ENCODE assay signal across 18 mouse cellular contexts in genomic region chrX:142717958-142718478, GRCm38 (mm10). TPM values are rescaled to one million over a fixed set of nuclear protein-coding genes. Genes with fewer than 3 reads are reported as not detected.
DNase-seq lines count a peak whose midpoint lies in the region; ATAC-seq lines count a peak whose summit lies in the region.
"Had no signal": no experiment of that assay in that cellular context is flagged by ENCODE, and none has a peak within 500 bp of the region (broad histone marks: within the 10 kb centered on the region; RNA-seq: fewer than 3 reads in every experiment).

No protein-coding gene starts in this region.

- no peak overlapping the region for H3K4me3 ChIP-seq in heart, embryonic 15.5 days
- H3K4me3 ChIP-seq in heart, embryonic 11.5 days (ENCODE audit: low read depth, low read length), result no peak overlapping the region
- H3K4me3 ChIP-seq: heart, adult 2 months; limb, embryonic 13.5 days had no signal

- no peak overlapping the region for H3K9ac ChIP-seq in heart, embryonic 15.5 days
- H3K9ac ChIP-seq in heart, embryonic 11.5 days (ENCODE audit: low read depth, low read length), result no peak overlapping the region
- H3K9ac ChIP-seq: limb, embryonic 13.5 days; liver, embryonic 14.5 days had no signal

- WGBS in heart, embryonic 15.5 days, result 45% methylated on average over 9 of the region's 9 CpGs
- WGBS in heart, embryonic 11.5 days (ENCODE audit: insufficient replicate concordance), result 75% methylated on average over 9 of the region's 9 CpGs

- no peaks in the 10 kb centered on the region for H3K27me3 ChIP-seq in heart, embryonic 15.5 days
- no peaks in the 10 kb centered on the region for H3K27me3 ChIP-seq in heart, embryonic 11.5 days (ENCODE audit: control insufficient read depth, insufficient read depth, low read length)

- ATAC-seq in heart, embryonic 15.5 days (replicated peaks; ENCODE audit: insufficient number of reproducible peaks, insufficient read depth, low FRiP score, low read depth), result 0 out of 2 replicates have a peak, but pooled peaks have one; percentile 22
- no peak for ATAC-seq in heart, embryonic 11.5 days (replicated peaks; ENCODE audit: insufficient number of reproducible peaks, low FRiP score, low TSS enrichment)
- ATAC-seq: hindbrain, embryonic 16.5 days had no signal

- H3K36me3 ChIP-seq in heart, embryonic 15.5 days, result no peaks in the 10 kb centered on the region
- no peaks in the 10 kb centered on the region; the same call in 1 of the 2 replicates for H3K36me3 ChIP-seq in heart, embryonic 11.5 days (ENCODE audit: control insufficient read depth, insufficient read depth, low read length)
- H3K36me3 ChIP-seq: limb, embryonic 13.5 days had no signal

- no peaks in the 10 kb centered on the region for H3K9me3 ChIP-seq in heart, embryonic 15.5 days (replicated peaks)
- no peaks in the 10 kb centered on the region for H3K9me3 ChIP-seq in heart, embryonic 11.5 days (replicated peaks; ENCODE audit: control insufficient read depth, low read length)
- H3K9me3 ChIP-seq: limb, embryonic 13.5 days had no signal

- H3K4me2 ChIP-seq in heart, embryonic 15.5 days, result no peak overlapping the region
- H3K4me2 ChIP-seq in heart, embryonic 11.5 days, result no peak overlapping the region
- H3K4me2 ChIP-seq: limb, embryonic 13.5 days had no signal

- no peak overlapping the region for H3K27ac ChIP-seq in heart, embryonic 15.5 days
- no peak overlapping the region for H3K27ac ChIP-seq in heart, embryonic 11.5 days (ENCODE audit: low read depth, low read length)
- H3K27ac ChIP-seq: heart, adult 2 months; limb, embryonic 13.5 days; liver, embryonic 14.5 days; stomach, postnatal 0 days had no signal

- peaks cover 6% of the 10 kb centered on the region; the same call in 1 of the 2 replicates for H3K4me1 ChIP-seq in heart, embryonic 15.5 days (replicated peaks)
- no peaks in the 10 kb centered on the region; the same call in 1 of the 2 replicates for H3K4me1 ChIP-seq in heart, embryonic 11.5 days (ENCODE audit: control insufficient read depth, insufficient read depth, low read length)
- H3K4me1 ChIP-seq: limb, embryonic 13.5 days had no signal

- DNase-seq in adrenal gland, postnatal 14 days, result peak; percentile 13
- DNase-seq in adrenal gland, adult 8-10 months, result no peak
- peak; percentile 2 for DNase-seq in thymus, postnatal 25 days
- no peak for DNase-seq in thymus, postnatal 0 days (ENCODE audit: low spot score)
- DNase-seq in frontal cortex, postnatal 25 days (ENCODE audit: low spot score in 2 of 2), result no peak
- DNase-seq in lung, postnatal 36 days, result no peak
- DNase-seq: heart, postnatal 14 days; kidney, adult 11 months; kidney, postnatal 14 days; layer of hippocampus, adult 9-11 months; thymus, postnatal 4 days had no signal

RNA-seq across cellular contexts. Expression of gene Tmem164, which starts 36.8 kb away (rescaled TPM):
- total RNA-seq in adrenal gland, postnatal 14 days (2021), result 37.8 and 39.9 TPM in 2 replicates
- 10 to 100 TPM; 30.6 to 58.6 (median 43.1) TPM for total RNA-seq in adrenal gland, adult 8-10 months (2022)
- 53.4 and 54.8 TPM in 2 replicates for polyA plus RNA-seq in heart, embryonic 15.5 days (2015; fragmentation: Nextera tagmentation; extraction: Ambion mirVana)
- 33.5 and 43.3 TPM in 2 replicates for polyA plus RNA-seq in heart, embryonic 11.5 days (2014; fragmentation: Nextera tagmentation; extraction: Ambion mirVana)
- polyA plus RNA-seq in thymus, postnatal 0 days (2015; fragmentation: Nextera tagmentation; extraction: Ambion mirVana), result 30.7 and 35.4 TPM in 2 replicates

Comparison
In these comparisons a context has a peak if more than half of its experiments do, and no peak if none do; other contexts are left out.
1. DNase-seq: peak in adrenal gland, postnatal 14 days (single experiment) and thymus, postnatal 25 days (single experiment); none in adrenal gland, adult 8-10 months (single experiment), thymus, postnatal 0 days (single experiment), frontal cortex, postnatal 25 days (0 of 2) and lung, postnatal 36 days (single experiment).